Mouse (Mus musculus): Measurements from ENCODE around the gene Wdr31. TPM values are rescaled to one million over a fixed set of nuclear protein-coding genes. Genes with fewer than 3 reads are reported as not detected.

Wdr31 gene
- polyA plus RNA-seq, 1 experiment = 1.0 TPM

GRCm38 (mm10) chr4:62411606-62412005 lies 59.1 kb downstream of the Wdr31 start:
- Histone ChIP-seq H3K4me1 (ENCODE audit: control insufficient read depth, insufficient read depth, low read length) (no peaks in the 10 kb centered on the region), H3K4me3 (replicated peaks; ENCODE audit: control insufficient read depth, low read depth, low read length) (no peak overlapping the region), H3K27ac (ENCODE audit: control insufficient read depth, insufficient read depth, low read depth, low read length, poor library complexity) (no peak overlapping the region)
- TF ChIP-seq CTCF (IDR thresholded peaks at IDR 0.05; ENCODE audit: control insufficient read depth, insufficient read depth, low read length) (no peak), POLR2A (IDR thresholded peaks at IDR 0.05; ENCODE audit: borderline replicate concordance, control insufficient read depth, low read depth, low read length) (no peak)
- WGBS = 62% methylated on average over 10 of the region's 10 CpGs

- TF ChIP-seq POLR2A (IDR thresholded peaks at IDR 0.05; ENCODE audit: borderline replicate concordance, control insufficient read depth, low read depth, low read length) (no peak), CTCF (IDR thresholded peaks at IDR 0.05; ENCODE audit: control insufficient read depth, insufficient read depth, low read length) (no peak)
- 78% methylated on average over 2 of the region's 2 CpGs for WGBS
- Histone ChIP-seq H3K4me1 (ENCODE audit: control insufficient read depth, insufficient read depth, low read length) (no peaks in the 10 kb centered on the region), H3K27ac (ENCODE audit: control insufficient read depth, insufficient read depth, low read depth, low read length, poor library complexity) (no peak overlapping the region), H3K4me3 (replicated peaks; ENCODE audit: control insufficient read depth, low read depth, low read length) (no peak overlapping the region)
Measured at GRCm38 (mm10) chr4:62410325-62410724, 60.4 kb downstream of the Wdr31 start.

GRCm38 (mm10) chr4:62409615-62410014 lies 61.1 kb downstream of the Wdr31 start:
- H3K27ac ChIP-seq (ENCODE audit: control insufficient read depth, insufficient read depth, low read depth, low read length, poor library complexity) = no peak overlapping the region
- TF ChIP-seq CTCF (IDR thresholded peaks at IDR 0.05; ENCODE audit: control insufficient read depth, insufficient read depth, low read length) (no peak), POLR2A (IDR thresholded peaks at IDR 0.05; ENCODE audit: borderline replicate concordance, control insufficient read depth, low read depth, low read length) (no peak)
- no peaks in the 10 kb centered on the region for H3K4me1 ChIP-seq (ENCODE audit: control insufficient read depth, insufficient read depth, low read length)
- WGBS = 32% methylated on average over 6 of the region's 6 CpGs
- H3K4me3 ChIP-seq (replicated peaks; ENCODE audit: control insufficient read depth, low read depth, low read length) = peak overlapping the region; percentile 90

GRCm38 (mm10) chr4:62408601-62409282 lies 62.0 kb downstream of the Wdr31 start, which contains the start of the genes Cdc26 and Prpf4:
TSS of gene Cdc26 (minus strand) at chr4:62408642.
TSS of gene Prpf4 (plus strand) at chr4:62408797.
- TF ChIP-seq CTCF (IDR thresholded peaks at IDR 0.05; ENCODE audit: control insufficient read depth, insufficient read depth, low read length) = no peak
- peak; percentile 86; the same call in 1 of the 2 replicates for TF ChIP-seq POLR2A (IDR thresholded peaks at IDR 0.05; ENCODE audit: borderline replicate concordance, control insufficient read depth, low read depth, low read length)
- Histone ChIP-seq H3K4me3 (replicated peaks; ENCODE audit: control insufficient read depth, low read depth, low read length) (peak within 1 kb of the TSS; percentile 90), H3K4me1 (ENCODE audit: control insufficient read depth, insufficient read depth, low read length) (no peaks in the 10 kb centered on the region), H3K27ac (ENCODE audit: control insufficient read depth, insufficient read depth, low read depth, low read length, poor library complexity) (peak within 1 kb of the TSS; percentile 68)
- WGBS = under 1% methylated on average over 39 of the region's 39 CpGs

GRCm38 (mm10) chr4:62407730-62408582 lies 62.7 kb downstream of the Wdr31 start:
- peak overlapping the region; percentile 52 for H3K27ac ChIP-seq (ENCODE audit: control insufficient read depth, insufficient read depth, low read depth, low read length, poor library complexity)
- under 1% methylated on average over 35 of the region's 35 CpGs for WGBS
- no peak; the same call in 1 of the 2 replicates for TF ChIP-seq POLR2A (IDR thresholded peaks at IDR 0.05; ENCODE audit: borderline replicate concordance, control insufficient read depth, low read depth, low read length)
- TF ChIP-seq CTCF (IDR thresholded peaks at IDR 0.05; ENCODE audit: control insufficient read depth, insufficient read depth, low read length) = peak; percentile 53
- peak overlapping the region; percentile 90 for H3K4me3 ChIP-seq (replicated peaks; ENCODE audit: control insufficient read depth, low read depth, low read length)
- H3K4me1 ChIP-seq (ENCODE audit: control insufficient read depth, insufficient read depth, low read length) = no peaks in the 10 kb centered on the region

- Histone ChIP-seq H3K4me3 (replicated peaks; ENCODE audit: control insufficient read depth, low read depth, low read length) (no peak overlapping the region), H3K27ac (ENCODE audit: control insufficient read depth, insufficient read depth, low read depth, low read length, poor library complexity) (no peak overlapping the region), H3K4me1 (ENCODE audit: control insufficient read depth, insufficient read depth, low read length) (no peaks in the 10 kb centered on the region)
- TF ChIP-seq POLR2A (IDR thresholded peaks at IDR 0.05; ENCODE audit: borderline replicate concordance, control insufficient read depth, low read depth, low read length) (no peak), CTCF (IDR thresholded peaks at IDR 0.05; ENCODE audit: control insufficient read depth, insufficient read depth, low read length) (no peak)
- 75% methylated on average over 4 of the region's 4 CpGs for WGBS
Measured at GRCm38 (mm10) chr4:62406133-62406532, 64.6 kb downstream of the Wdr31 start.

GRCm38 (mm10) chr4:62398956-62399355 lies 71.7 kb downstream of the Wdr31 start:
- Histone ChIP-seq H3K4me1 (ENCODE audit: control insufficient read depth, insufficient read depth, low read length) (peaks cover 2% of the 10 kb centered on the region; the same call in 1 of the 2 replicates), H3K4me3 (replicated peaks; ENCODE audit: control insufficient read depth, low read depth, low read length) (no peak overlapping the region), H3K27ac (ENCODE audit: control insufficient read depth, insufficient read depth, low read depth, low read length, poor library complexity) (no peak overlapping the region)
- TF ChIP-seq CTCF (IDR thresholded peaks at IDR 0.05; ENCODE audit: control insufficient read depth, insufficient read depth, low read length) = no peak
- TF ChIP-seq POLR2A (IDR thresholded peaks at IDR 0.05; ENCODE audit: borderline replicate concordance, control insufficient read depth, low read depth, low read length) = no peak
- 87% methylated on average over 3 of the region's 3 CpGs for WGBS

Other genes with a start within 250 kb of the Wdr31 start
- gene Zfp37, start 239.8 kb downstream of the Wdr31 start, polyA plus RNA-seq (2011; ENCODE audit: insufficient read depth, insufficient read length, low replicate concordance, missing spikeins) = 1.00 TPM in 1 of 2 replicates, not detected in the other
- gene Slc31a2, start 208.3 kb downstream of the Wdr31 start, polyA plus RNA-seq (2011; ENCODE audit: insufficient read depth, insufficient read length, low replicate concordance, missing spikeins) = 7.8 and 13.3 TPM in 2 replicates
- gene Fkbp15, start 110.3 kb downstream of the Wdr31 start, polyA plus RNA-seq (2011; ENCODE audit: insufficient read depth, insufficient read length, low replicate concordance, missing spikeins) = 13.2 and 32.9 TPM in 2 replicates
- 4.9 and 7.3 TPM in 2 replicates for gene Slc31a1, start 110.2 kb downstream of the Wdr31 start, polyA plus RNA-seq (2011; ENCODE audit: insufficient read depth, insufficient read length, low replicate concordance, missing spikeins)
- gene Cdc26, start 62.3 kb downstream of the Wdr31 start, polyA plus RNA-seq (2011; ENCODE audit: insufficient read depth, insufficient read length, low replicate concordance, missing spikeins) = 93.6 and 98.5 TPM in 2 replicates
- 7.3 and 13.7 TPM in 2 replicates for gene Prpf4, start 62.1 kb downstream of the Wdr31 start, polyA plus RNA-seq (2011; ENCODE audit: insufficient read depth, insufficient read length, low replicate concordance, missing spikeins)
- gene Rnf183, start 35.6 kb downstream of the Wdr31 start, polyA plus RNA-seq (2011; ENCODE audit: insufficient read depth, insufficient read length, low replicate concordance, missing spikeins) = not detected in 2 replicates
- gene Bspry, start 9.2 kb upstream of the Wdr31 start, polyA plus RNA-seq (2011; ENCODE audit: insufficient read depth, insufficient read length, low replicate concordance, missing spikeins) = 1.4 TPM in 1 of 2 replicates, not detected in the other
- gene Hdhd3, start 32.6 kb upstream of the Wdr31 start, polyA plus RNA-seq (2011; ENCODE audit: insufficient read depth, insufficient read length, low replicate concordance, missing spikeins) = not detected in 2 replicates
- 321 and 356 TPM in 2 replicates for gene Alad, start 49.0 kb upstream of the Wdr31 start, polyA plus RNA-seq (2011; ENCODE audit: insufficient read depth, insufficient read length, low replicate concordance, missing spikeins)
- 56.5 and 57.6 TPM in 2 replicates for gene Pole3, start 54.2 kb upstream of the Wdr31 start, polyA plus RNA-seq (2011; ENCODE audit: insufficient read depth, insufficient read length, low replicate concordance, missing spikeins)
- gene 4933430I17Rik, start 54.5 kb upstream of the Wdr31 start, polyA plus RNA-seq (2011; ENCODE audit: insufficient read depth, insufficient read length, low replicate concordance, missing spikeins) = not detected in 2 replicates
- gene Rgs3, start 89.0 kb upstream of the Wdr31 start, polyA plus RNA-seq (2011; ENCODE audit: insufficient read depth, insufficient read length, low replicate concordance, missing spikeins) = 13.1 and 27.0 TPM in 2 replicates